Mouse (Mus musculus) v-Abl transformed pro-B cells (cell line): ENCODE measurements around the gene Serpinf1.
"Not testable (repeated sequence)": the region's sequence is repeated elsewhere in the genome, so short reads cannot be mapped to it uniquely, and the experiment has no call there.

Experiments
- in situ Hi-C, 2 experiments: fragments of 400-800 bp; cut with MboI; formaldehyde crosslinking; loops; one replicate each; pipeline ENCODE4 v1.15.1; 2025; ENCODE audit not compliant: unreplicated experiment in 2 of 2

Serpinf1 gene

DNA sequence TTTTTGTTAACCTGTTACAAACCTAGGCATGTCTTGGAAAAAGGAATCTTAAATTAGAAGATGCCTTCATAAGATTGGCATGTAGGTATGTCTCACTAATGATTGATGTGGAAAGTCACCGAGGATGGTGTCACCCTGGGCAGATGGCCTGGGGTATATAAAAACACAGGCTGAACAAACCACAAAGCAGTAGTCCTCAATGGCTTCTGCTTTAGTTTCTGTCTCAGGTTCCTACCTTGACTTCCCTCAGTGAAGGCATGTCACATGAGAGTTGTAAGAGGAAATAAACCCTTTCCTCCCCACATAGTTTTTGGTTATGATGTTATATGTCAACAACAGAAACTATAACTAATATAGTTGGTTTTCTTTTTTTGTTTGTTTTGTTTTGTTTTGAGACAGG lies 26.9 kb downstream of the Serpinf1 start:
- in situ Hi-C loops: no loop called here

DNA sequence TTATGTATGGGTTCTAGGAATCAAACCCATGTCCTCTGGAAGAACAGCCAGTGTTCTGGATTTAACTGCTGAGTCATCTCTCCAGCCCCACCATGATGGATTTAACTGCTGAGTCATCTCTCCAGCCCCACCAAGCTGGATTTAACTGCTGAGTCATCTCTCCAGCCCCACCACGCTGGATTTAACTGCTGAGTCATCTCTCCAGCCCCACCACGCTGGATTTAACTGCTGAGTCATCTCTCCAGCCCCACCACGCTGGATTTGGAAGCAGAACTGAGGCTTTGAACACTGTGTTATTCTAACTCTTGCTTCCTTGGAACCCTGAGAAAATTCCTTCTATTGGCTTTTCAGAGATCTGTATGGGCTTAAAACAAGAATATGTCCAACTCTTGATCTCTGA lies 39.0 kb downstream of the Serpinf1 start:
- in situ Hi-C loops: loop anchor here in 1 of 2 experiments (10.0 kb wide), 1 partner anchor 189 kb away; the partner anchor contains the start of genes Dph1 and Rtn4rl1

DNA sequence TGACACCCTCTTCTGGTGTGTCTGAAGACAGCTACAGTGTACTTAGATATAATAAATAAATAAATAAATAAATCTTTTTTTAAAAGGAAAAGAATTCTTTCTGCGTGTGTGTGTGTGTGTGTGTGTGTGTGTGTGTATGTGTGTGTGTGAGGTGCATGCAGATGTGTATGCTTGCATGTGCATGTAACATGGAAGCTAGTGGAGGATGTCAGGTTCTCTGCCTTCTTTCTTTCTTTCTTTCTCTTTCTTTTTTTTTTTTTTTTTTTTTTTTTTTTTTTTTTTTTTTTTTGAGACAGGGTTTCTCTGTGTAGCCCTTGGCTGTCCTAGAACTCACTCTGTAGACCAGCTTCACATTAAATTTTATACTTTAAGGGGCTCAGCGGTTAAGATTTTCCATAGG lies 43.7 kb downstream of the Serpinf1 start:
- in situ Hi-C loops: not testable (repeated sequence)

DNA sequence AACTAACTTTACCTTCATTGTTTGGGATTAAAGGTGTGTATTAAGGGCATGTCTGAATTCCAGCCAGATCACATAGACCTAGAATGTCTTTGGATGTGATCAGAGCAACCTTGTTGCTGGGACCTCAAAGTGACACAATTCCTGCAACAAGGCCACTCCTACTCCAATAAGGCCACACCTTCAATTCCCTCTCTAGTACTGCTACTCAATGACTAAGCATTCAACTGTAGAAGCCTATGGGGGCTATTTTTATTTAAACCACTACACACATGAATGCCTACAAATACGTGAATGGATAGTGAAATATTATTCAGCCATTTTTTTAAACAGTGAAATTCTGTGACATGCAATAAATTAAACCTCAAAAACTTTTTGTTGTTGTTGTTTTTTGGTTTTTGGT lies 45.4 kb downstream of the Serpinf1 start:
- in situ Hi-C loops: no loop called here
